Mouse (Mus musculus) fat pad, adult 2 months (tissue): ENCODE results near the gene AW822073.
A peak's percentile ranks its signal among the peaks of the same experiment; 100 is the strongest.
"Not testable (repeated sequence)": the region's sequence is repeated elsewhere in the genome, so short reads cannot be mapped to it uniquely, and the experiment has no call there.

Experiments
- DNase-seq: peaks from one replicate; pipeline ENCODE4 v3.0.0-alpha.2; 2011; ENCODE audit warnings: low read depth, low spot score; ENCODE audit errors: extremely low read depth

Gene AW822073

DNA sequence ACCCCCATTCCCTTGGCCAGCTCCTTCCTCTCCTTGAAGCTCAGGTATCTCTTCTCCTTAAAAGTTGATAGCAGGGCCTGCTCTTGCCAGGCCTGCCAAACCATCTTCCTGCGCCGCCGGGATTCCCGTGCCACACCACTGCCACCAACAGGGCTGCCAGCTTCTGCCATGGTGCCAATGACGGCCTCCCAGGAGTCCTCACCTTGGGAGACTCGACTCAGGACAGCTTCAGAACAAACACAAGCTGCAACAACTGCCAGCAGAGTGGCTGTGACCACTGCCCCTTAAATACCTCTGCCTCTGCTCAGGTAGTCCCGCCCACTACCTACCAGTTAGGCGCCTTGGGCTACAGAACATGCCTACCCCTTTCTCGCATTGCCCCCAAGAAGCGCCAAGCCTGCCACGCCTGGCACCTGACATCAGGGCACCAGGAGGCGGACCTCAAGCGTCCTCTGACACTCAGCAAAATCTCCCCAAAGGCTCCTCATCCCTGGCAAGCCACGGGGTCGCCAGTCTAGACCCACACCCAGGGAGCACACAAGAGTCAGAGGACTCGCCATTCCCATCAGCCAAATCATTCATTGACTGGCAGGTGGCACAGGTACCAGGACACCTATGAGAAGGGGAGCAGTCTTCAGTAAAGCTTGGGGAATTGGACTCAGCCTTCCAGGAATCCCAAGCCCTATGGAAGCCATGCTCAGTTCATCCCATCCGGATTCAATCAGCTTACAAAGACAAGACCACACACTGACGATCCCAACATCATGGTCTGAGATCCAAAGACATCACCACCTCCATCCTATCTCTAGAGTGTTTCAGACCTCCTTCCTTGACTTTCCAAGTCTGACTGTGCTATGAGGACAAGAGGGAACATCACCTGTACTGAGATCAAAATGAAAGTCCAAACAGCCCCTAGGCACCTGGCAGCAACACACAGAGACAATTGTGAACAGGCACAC, at the start of gene AW822073:
Gene AW822073, minus strand, starts transcription at position 104 of the 959 bp plus-strand sequence.
- DNase-seq: not testable (repeated sequence)

DNA sequence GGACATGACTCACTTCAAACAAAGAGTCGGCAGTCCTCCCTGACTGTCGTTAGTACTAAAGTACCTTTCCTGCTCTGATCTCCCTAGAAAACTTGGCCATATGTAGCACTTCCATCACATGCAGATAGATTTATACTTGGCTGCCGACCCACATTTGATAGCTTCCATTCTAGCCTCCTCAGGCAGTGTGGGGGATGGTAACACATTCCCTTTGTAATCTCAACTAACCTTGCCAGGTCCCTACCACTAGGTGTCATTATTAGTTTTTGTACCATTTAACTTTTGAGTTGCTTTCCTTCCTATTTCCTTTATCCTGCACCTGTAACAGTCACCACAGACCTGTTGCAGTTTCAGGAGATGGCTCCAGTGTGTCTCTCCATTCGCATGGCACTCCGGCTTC, 33.7 kb upstream of the AW822073 start:
- no peak for DNase-seq

DNA sequence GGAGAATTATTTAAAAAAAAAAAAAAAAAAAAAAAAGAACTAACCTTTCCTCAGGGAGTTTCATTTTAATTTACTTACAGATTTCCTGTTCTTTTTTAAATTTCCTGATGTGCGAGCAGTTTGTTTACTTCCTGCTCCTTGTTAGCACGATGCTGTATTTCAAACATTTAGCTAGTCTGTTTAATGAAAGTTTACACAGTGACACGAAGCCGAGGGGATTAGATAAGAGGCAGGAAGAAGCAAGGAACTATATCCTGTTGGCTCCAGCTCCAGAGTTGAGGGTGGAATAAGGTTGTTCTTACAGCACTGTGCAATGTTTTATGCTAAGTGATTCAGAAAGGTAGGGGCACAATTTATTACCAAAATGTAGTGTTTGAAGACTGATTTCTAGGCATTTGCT, 31.2 kb upstream of the AW822073 start:
- DNase-seq: no peak

GRCm38 (mm10) chr10:58255213-58255892, 30.6 kb upstream of the AW822073 start, which contains the start of gene Gcc2:
Gcc2 (plus strand) TSS chr10:58255497.
- DNase-seq: peak; percentile 55

GRCm38 (mm10) chr10:58254635-58255175, 30.0 kb upstream of the AW822073 start:
- no peak for DNase-seq

DNA sequence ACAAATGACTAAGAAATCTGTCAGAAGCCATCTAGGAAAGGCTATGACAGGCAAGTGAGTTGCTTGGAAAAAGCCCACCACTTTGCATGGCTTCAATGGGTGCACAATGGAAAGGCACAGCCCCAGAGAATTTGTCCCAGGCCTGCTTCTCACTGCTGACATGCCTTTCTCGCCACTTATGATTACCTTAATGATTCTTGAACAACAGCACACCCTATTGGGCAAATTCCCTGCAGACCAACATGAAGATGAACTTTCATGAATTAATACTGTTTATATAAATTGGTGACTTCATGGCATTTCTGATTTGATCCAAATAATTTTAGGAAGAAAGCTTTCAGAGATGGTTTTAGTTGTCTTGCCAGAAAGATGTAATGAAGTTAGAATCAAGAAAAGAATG, 24.8 kb upstream of the AW822073 start:
- DNase-seq: no peak

DNA sequence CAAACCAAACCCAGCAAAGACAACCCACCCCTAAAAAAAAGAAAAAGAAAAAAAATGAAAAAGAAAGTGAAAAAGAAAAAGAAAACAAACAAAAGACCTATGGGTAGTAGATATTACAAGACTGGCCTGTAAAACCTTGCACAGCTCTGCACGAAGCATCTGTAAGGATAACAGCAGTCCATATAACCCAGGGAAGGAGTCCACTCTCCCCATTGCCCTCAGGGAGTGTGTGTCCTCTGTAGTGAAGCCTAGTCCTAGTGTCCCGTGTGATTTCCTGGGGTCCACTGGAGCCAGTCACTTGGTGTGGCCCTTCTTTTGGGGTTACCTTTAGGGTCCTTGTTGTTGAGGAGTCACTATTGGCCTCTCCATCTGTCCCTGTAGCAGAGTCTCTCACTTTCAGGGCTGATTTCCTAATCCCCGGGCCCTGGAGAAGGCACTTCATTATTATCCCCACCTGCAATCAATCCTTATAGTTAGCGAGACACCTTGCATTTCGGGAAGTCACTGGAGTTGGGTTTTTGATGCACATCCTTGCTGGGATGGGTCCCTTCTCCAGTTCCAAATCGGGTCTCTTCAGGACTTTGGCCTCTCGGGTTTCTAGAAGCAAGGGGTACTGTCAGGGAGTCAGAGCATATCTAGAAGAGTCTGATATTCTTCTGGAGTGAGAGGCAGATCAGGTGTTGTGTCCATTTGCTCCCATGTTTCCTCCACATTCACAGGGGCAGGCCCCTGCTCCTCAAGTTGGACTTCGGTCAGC, 14.4 kb upstream of the AW822073 start:
- not testable (repeated sequence) for DNase-seq

DNA sequence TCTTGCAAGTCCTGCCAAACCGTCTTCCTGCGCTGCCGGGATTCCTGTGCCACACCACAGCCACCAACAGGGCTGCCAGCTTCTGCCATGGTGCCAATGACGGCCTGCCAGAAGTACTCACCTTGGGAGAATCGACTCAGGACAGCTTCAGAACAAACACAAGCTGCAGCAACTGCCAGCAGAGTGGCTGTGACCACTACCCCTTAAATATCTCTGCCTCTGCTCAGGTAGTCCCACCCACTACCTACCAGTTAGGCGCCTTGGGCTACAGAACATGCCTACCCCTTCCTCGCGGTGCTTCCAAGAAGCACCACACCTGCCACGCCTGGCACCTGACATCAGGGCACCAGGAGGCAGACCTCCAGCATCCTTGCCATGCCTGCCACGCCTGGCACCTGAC, 11.9 kb upstream of the AW822073 start, which contains the start of gene Gm4981:
Gene Gm4981, minus strand, starts transcription at position 89 of the 400 bp plus-strand sequence.
- DNase-seq: no peak

DNA sequence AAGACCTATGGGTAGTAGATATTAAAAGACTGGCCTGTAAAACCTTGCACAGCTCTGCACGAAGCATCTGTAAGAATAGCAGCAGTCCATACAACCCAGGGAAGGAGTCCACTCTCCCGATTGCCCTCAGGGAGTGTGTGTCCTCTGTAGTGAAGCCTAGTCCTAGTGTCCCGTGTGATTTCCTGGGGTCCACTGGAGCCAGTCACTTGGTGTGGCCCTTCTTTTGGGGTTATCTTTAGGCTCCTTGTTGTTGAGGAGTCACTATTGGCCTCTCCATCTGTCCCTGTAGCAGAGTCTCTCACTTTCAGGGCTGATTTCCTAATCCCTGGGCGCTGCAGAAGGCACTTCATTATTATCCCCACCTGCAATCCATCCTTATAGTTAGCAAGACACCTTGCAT, 10.3 kb upstream of the AW822073 start:
- not testable (repeated sequence) for DNase-seq

- not testable (repeated sequence) for DNase-seq
These were observed 9.0 kb upstream of the AW822073 start for GRCm38 (mm10) chr10:58233740-58234121.

- not testable (repeated sequence) for DNase-seq
These were observed 8.5 kb upstream of the AW822073 start for GRCm38 (mm10) chr10:58233054-58233739.

DNA sequence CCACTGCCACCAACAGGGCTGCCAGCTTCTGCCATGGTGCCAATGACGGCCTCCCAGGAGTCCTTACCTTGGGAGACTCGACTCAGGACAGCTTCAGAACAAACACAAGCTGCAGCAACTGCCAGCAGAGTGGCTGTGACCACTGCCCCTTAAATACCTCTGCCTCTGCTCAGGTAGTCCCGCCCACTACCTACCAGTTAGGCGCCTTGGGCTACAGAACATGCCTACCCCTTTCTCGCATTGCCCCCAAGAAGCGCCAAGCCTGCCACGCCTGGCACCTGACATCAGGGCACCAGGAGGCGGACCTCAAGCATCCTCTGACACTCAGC, 7.9 kb upstream of the AW822073 start, which contains the start of gene Duxf3:
Gene Duxf3, minus strand, starts transcription at position 35 of the 329 bp plus-strand sequence.
- not testable (repeated sequence) for DNase-seq

GRCm38 (mm10) chr10:58231779-58232640, 7.3 kb upstream of the AW822073 start:
- DNase-seq: not testable (repeated sequence)

GRCm38 (mm10) chr10:58231088-58231487, 6.4 kb upstream of the AW822073 start:
- DNase-seq: not testable (repeated sequence)

DNA sequence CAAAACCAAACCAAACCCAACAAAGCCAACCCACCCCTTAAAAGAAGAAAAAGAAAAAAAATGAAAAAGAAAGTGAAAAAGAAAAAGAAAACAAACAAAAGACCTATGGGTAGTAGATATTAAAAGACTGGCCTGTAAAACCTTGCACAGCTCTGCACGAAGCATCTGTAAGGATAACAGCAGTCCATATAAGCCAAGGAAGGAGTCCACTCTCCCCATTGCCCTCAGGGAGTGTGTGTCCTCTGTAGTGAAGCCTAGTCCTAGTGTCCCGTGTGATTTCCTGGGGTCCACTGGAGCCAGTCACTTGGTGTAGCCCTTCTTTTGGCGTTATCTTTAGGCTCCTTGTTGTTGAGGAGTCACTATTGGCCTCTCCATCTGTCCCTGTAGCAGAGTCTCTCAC, 5.3 kb upstream of the AW822073 start:
- DNase-seq: not testable (repeated sequence)

DNA sequence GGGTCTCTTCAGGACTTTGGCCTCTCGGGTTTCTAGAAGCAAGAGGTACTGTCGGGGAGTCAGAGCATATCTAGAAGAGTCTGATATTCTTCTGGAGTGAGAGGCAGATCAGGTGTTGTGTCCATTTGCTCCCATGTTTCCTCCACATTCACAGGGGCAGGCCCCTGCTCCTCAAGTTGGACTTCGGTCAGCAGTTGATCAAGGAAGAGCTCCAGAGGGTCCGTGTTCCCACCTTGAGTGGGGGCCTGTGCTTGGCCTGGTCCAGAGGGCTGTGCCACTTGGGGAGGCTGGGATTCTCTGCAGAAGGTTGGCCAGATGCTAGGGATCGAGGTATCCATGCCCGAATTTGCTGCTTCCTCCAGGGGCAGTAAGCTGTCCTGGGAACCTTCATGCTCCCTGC, 3.1 kb upstream of the AW822073 start:
- not testable (repeated sequence) for DNase-seq

DNA sequence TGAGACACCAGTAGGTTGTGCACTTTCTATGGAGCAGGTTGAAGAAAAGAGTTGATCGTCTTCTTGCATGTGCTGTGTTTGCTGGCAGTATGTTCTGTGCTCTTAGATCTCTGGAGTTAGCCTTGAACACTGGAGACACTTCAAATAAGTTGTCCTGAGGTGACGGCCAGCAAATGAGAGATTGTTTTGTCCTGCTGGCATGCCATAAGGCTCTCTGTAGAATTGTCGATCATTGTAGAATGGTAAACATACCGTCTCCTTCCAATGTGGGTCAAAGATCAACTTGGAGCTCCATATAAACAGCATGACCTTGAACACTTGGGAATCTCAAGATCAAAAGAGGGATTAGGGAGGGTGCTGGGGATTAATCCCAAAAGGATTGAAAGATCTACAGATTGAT, 1.6 kb upstream of the AW822073 start:
- not testable (repeated sequence) for DNase-seq

DNA sequence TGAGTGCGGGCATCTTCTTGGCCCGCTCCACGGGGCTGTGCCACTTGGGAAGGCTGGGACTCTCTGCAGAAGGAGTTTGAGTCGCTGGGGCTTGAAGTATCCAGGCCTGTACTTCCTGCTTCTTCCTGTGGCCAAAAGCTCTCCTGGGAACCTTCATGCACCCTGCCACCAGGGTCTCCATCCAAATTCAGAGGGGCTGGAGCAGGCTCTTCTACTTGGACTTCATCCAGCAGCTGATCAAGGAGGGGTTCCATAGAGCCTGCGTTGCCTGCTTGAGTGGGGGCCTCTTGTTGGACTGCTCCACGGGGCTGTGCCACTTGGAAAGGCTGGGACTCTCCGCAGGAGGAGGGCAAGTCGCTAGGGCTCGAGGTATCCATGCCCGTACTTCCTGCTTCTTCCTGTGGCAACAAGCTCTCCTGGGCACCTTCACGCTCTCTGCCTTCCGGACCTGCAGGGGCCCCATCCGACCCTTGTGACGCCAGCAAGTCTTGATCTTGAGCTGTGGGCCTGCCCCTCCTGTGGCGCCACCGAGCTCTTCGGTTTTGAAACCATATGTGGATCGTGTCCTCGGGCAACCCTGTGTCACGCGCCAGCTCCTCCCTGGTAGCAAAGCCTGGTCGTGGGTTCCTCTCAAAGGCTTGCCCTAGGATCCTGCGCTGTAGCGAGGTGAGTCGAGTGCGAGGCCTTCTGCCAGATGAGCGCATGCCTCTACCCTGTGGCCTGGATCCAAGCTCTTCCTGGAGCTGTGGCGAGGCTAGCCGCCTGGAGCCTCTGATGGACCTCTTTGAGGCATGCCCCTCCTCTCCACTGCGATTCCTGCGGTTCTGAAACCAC, 541 bp downstream of the AW822073 start:
- not testable (repeated sequence) for DNase-seq
